Mouse (Mus musculus) stomach, embryonic 16.5 days (tissue): ENCODE results near the gene Atp6v0d1. TPM values are rescaled to one million over a fixed set of nuclear protein-coding genes. Genes with fewer than 3 reads are reported as not detected.
"Not testable (repeated sequence)": the region's sequence is repeated elsewhere in the genome, so short reads cannot be mapped to it uniquely, and the experiment has no call there.

Source experiments
- ATAC-seq: fragments of 200-750 bp; cut with Nextera tagmentation; 2 replicates; pipeline ENCODE4 v1.8.0; 2017; ENCODE audit warnings: moderate number of reproducible peaks, moderate TSS enrichment; ENCODE audit not compliant: insufficient read depth, low FRiP score
- H3K27ac ChIP-seq: fragments of 300-500 bp; sonication (generic); 2 replicates; pipeline ENCODE4 v1.5.1; 2014; ENCODE audit warnings: low read length
- H3K27me3 ChIP-seq: fragments of 300-500 bp; sonication (generic); 2 replicates; pipeline ENCODE4 v1.6.1; 2014; ENCODE audit warnings: low read length, control low read depth, mixed read lengths; ENCODE audit not compliant: control insufficient read depth, insufficient read depth
- H3K36me3 ChIP-seq: fragments of 300-500 bp; sonication (generic); 2 replicates; pipeline ENCODE4 v1.6.1; 2014; ENCODE audit warnings: low read length; ENCODE audit not compliant: control insufficient read depth, insufficient read depth
- H3K4me1 ChIP-seq: fragments of 300-500 bp; sonication (generic); 2 replicates; pipeline ENCODE4 v1.6.1; 2014; ENCODE audit warnings: low read length, control low read depth, mixed read lengths; ENCODE audit not compliant: control insufficient read depth, insufficient read depth
- H3K4me2 ChIP-seq: fragments of 300-500 bp; sonication (generic); 2 replicates; pipeline ENCODE4 v1.6.1; 2014; ENCODE audit warnings: low read depth, low read length, mixed read lengths
- H3K4me3 ChIP-seq: fragments of 300-500 bp; sonication (generic); replicated peaks from 2 replicates; pipeline ENCODE4 v1.5.1; 2014; ENCODE audit warnings: mild to moderate bottlenecking, low read length
- H3K9ac ChIP-seq: fragments of 300-500 bp; sonication (generic); 2 replicates; pipeline ENCODE4 v1.6.1; 2014; ENCODE audit warnings: low read length
- H3K9me3 ChIP-seq: fragments of 300-500 bp; sonication (generic); replicated peaks from 2 replicates; pipeline ENCODE4 v1.6.1; 2016; ENCODE audit warnings: low read length, control low read depth; ENCODE audit not compliant: control insufficient read depth
- WGBS: fragments of 180-500 bp; shearing (Covaris S2); extraction: QIAGEN DNeasy Blood & Tissue Kit; methylation state at CpG from one replicate; pipeline ENCODE4 v1.1.7; 2014; 5-methylcytosine and 5-hydroxymethylcytosine counted together
- polyA plus RNA-seq: library from polyadenylated mRNA; unstranded; fragments of >200 nt; fragmentation: Nextera tagmentation; extraction: Ambion mirVana; gene quantifications from 2 replicates; pipeline ENCODE4 v1.2.1, GENCODE M21; 2015

Gene Atp6v0d1
- polyA plus RNA-seq, 1 experiment from 2014 or later: 83.5 TPM

- WGBS: 1% methylated on average over 30 of the region's 30 CpGs
- Histone ChIP-seq H3K9me3 (no peaks in the 10 kb centered on the region), H3K4me2 (peak overlapping the region; percentile 91), H3K9ac (peak overlapping the region; percentile 88), H3K4me1 (peaks cover 19% of the 10 kb centered on the region), H3K27me3 (no peaks in the 10 kb centered on the region), H3K36me3 (no peaks in the 10 kb centered on the region), H3K27ac (peak overlapping the region; percentile 89), H3K4me3 (peak overlapping the region; percentile 81)
- ATAC-seq: peak; percentile 69
These were observed 40.6 kb upstream of the Atp6v0d1 start for GRCm38 (mm10) chr8:105606189-105607023.

GRCm38 (mm10) chr8:105605491-105606188 is 39.8 kb upstream of the Atp6v0d1 start:
- Histone ChIP-seq H3K9me3 (no peaks in the 10 kb centered on the region), H3K4me3 (peak overlapping the region; percentile 81), H3K27me3 (no peaks in the 10 kb centered on the region), H3K4me1 (peaks cover 19% of the 10 kb centered on the region), H3K27ac (peak overlapping the region; percentile 89), H3K9ac (peak overlapping the region; percentile 88), H3K36me3 (no peaks in the 10 kb centered on the region), H3K4me2 (peak overlapping the region; percentile 91)
- peak; percentile 12; the same call in 1 of the 2 replicates for ATAC-seq
- under 1% methylated on average over 38 of the region's 39 CpGs for WGBS

- Histone ChIP-seq H3K27me3 (no peaks in the 10 kb centered on the region), H3K9ac (peak within 1 kb of the TSS; percentile 88), H3K27ac (peak within 1 kb of the TSS; percentile 89), H3K36me3 (no peaks in the 10 kb centered on the region), H3K4me1 (peaks cover 19% of the 10 kb centered on the region), H3K4me2 (peak within 1 kb of the TSS; percentile 91), H3K4me3 (peak within 1 kb of the TSS; percentile 81), H3K9me3 (no peaks in the 10 kb centered on the region)
- WGBS: 0% methylated on average over 39 of the region's 42 CpGs
- peak; percentile 88 for ATAC-seq
These were observed 39.0 kb upstream of the Atp6v0d1 start, which contains the start of gene Ripor1 for GRCm38 (mm10) chr8:105604804-105605381. TSS of gene Ripor1 (plus strand) at chr8:105605255.

- peaks cover 19% of the 10 kb centered on the region for H3K4me1 ChIP-seq
- ATAC-seq, H3K9me3 ChIP-seq, H3K9ac ChIP-seq, H3K4me3 ChIP-seq, H3K36me3 ChIP-seq, H3K27me3 ChIP-seq, H3K4me2 ChIP-seq, H3K27ac ChIP-seq: not testable (repeated sequence)
- 84% methylated on average over 3 of the region's 3 CpGs for WGBS
These were observed 36.7 kb upstream of the Atp6v0d1 start for GRCm38 (mm10) chr8:105602540-105602939.

- Histone ChIP-seq H3K36me3 (no peaks in the 10 kb centered on the region), H3K4me3 (no peak overlapping the region), H3K4me1 (peaks cover 15% of the 10 kb centered on the region), H3K27ac (no peak overlapping the region), H3K4me2 (no peak overlapping the region), H3K27me3 (no peaks in the 10 kb centered on the region), H3K9me3 (no peaks in the 10 kb centered on the region), H3K9ac (no peak overlapping the region)
- WGBS: 77% methylated on average over 5 of the region's 5 CpGs
- ATAC-seq: no peak
These were observed 35.5 kb upstream of the Atp6v0d1 start for GRCm38 (mm10) chr8:105601301-105601700.

GRCm38 (mm10) chr8:105598777-105599176 is 32.9 kb upstream of the Atp6v0d1 start:
- H3K36me3 ChIP-seq: no peaks in the 10 kb centered on the region
- no peak overlapping the region for H3K4me2 ChIP-seq
- H3K27ac ChIP-seq: no peak overlapping the region
- H3K9ac ChIP-seq: no peak overlapping the region
- peaks cover 21% of the 10 kb centered on the region for H3K4me1 ChIP-seq
- no peak overlapping the region for H3K4me3 ChIP-seq
- H3K9me3 ChIP-seq: no peaks in the 10 kb centered on the region
- 68% methylated on average over 6 of the region's 6 CpGs for WGBS
- ATAC-seq: no peak
- no peaks in the 10 kb centered on the region for H3K27me3 ChIP-seq

- WGBS: 8% methylated on average over 14 of the region's 14 CpGs
- H3K4me1 ChIP-seq: peaks cover 21% of the 10 kb centered on the region
- peak overlapping the region; percentile 16 for H3K4me3 ChIP-seq
- ATAC-seq: peak; percentile 66
- no peaks in the 10 kb centered on the region for H3K27me3 ChIP-seq
- H3K36me3 ChIP-seq: no peaks in the 10 kb centered on the region
- no peak overlapping the region for H3K27ac ChIP-seq
- H3K4me2 ChIP-seq: peak overlapping the region; percentile 47
- H3K9me3 ChIP-seq: no peaks in the 10 kb centered on the region
- peak overlapping the region; percentile 19; the same call in 1 of the 2 replicates for H3K9ac ChIP-seq
These were observed 30.7 kb upstream of the Atp6v0d1 start for GRCm38 (mm10) chr8:105596362-105597034.

- Histone ChIP-seq H3K36me3 (no peaks in the 10 kb centered on the region), H3K27me3 (no peaks in the 10 kb centered on the region), H3K9ac (peak overlapping the region; percentile 66; the same call in 1 of the 2 replicates), H3K27ac (peak overlapping the region; percentile 89), H3K4me1 (peaks cover 21% of the 10 kb centered on the region), H3K4me2 (peak overlapping the region; percentile 34), H3K4me3 (peak overlapping the region; percentile 17; the same call in 1 of the 2 replicates), H3K9me3 (no peaks in the 10 kb centered on the region)
- WGBS: 54% methylated on average over 18 of the region's 18 CpGs
- ATAC-seq: no peak
These were observed 28.8 kb upstream of the Atp6v0d1 start for GRCm38 (mm10) chr8:105594451-105595242.
